Mouse (Mus musculus) midbrain, embryonic 11.5 days (tissue): Measurements from ENCODE around the gene Nrxn2. TPM values are rescaled to one million over a fixed set of nuclear protein-coding genes. Genes with fewer than 3 reads are reported as not detected.

Experiments used
- ATAC-seq: fragments of 200-750 bp; cut with Nextera tagmentation; 2 replicates; pipeline ENCODE4 v1.8.0; 2017; ENCODE audit warnings: moderate TSS enrichment, moderate library complexity; ENCODE audit not compliant: low FRiP score
- DNase-seq: peaks from one replicate; pipeline ENCODE4 v3.0.0; 2015; ENCODE audit warnings: low spot score; ENCODE audit errors: missing footprints
- H3K27ac ChIP-seq: fragments of 300-500 bp; sonication (generic); 2 replicates; pipeline ENCODE4 v1.5.1; 2014; ENCODE audit warnings: low read depth, low read length
- H3K27me3 ChIP-seq: fragments of 300-500 bp; sonication (generic); 2 replicates; pipeline ENCODE4 v1.6.1; 2014; ENCODE audit warnings: mild to moderate bottlenecking, low read length, moderate library complexity, mixed read lengths; ENCODE audit not compliant: control insufficient read depth, insufficient read depth
- H3K36me3 ChIP-seq: fragments of 300-500 bp; sonication (generic); 2 replicates; pipeline ENCODE4 v1.6.1; 2014; ENCODE audit warnings: mild to moderate bottlenecking, low read length, moderate library complexity, mixed read lengths; ENCODE audit not compliant: control insufficient read depth, insufficient read depth
- H3K4me1 ChIP-seq: fragments of 300-500 bp; sonication (generic); 2 replicates; pipeline ENCODE4 v1.6.1; 2014; ENCODE audit warnings: low read length; ENCODE audit not compliant: control insufficient read depth, insufficient read depth
- H3K4me2 ChIP-seq: fragments of 300-500 bp; sonication (generic); 2 replicates; pipeline ENCODE4 v1.6.1; 2014; ENCODE audit warnings: mild to moderate bottlenecking, moderate library complexity
- H3K4me3 ChIP-seq: fragments of 300-500 bp; sonication (generic); 2 replicates; pipeline ENCODE4 v1.5.1; 2014; ENCODE audit warnings: low read depth, low read length
- H3K9ac ChIP-seq: fragments of 300-500 bp; sonication (generic); 2 replicates; pipeline ENCODE4 v1.6.1; 2014; ENCODE audit warnings: low read length
- H3K9me3 ChIP-seq: fragments of 300-500 bp; sonication (generic); 2 replicates; pipeline ENCODE4 v1.6.1; 2016; ENCODE audit warnings: low read length; ENCODE audit not compliant: control insufficient read depth
- WGBS: fragments of 180-500 bp; shearing (Covaris S2); extraction: QIAGEN DNeasy Blood & Tissue Kit; methylation state at CpG from one replicate; pipeline ENCODE4 v1.1.7; 2014; 5-methylcytosine and 5-hydroxymethylcytosine counted together
- polyA plus RNA-seq: library from polyadenylated mRNA; unstranded; fragments of >200 nt; fragmentation: Nextera tagmentation; extraction: Ambion mirVana; gene quantifications from 2 replicates; pipeline ENCODE4 v1.2.1, GENCODE M21; 2014

Gene Nrxn2
- polyA plus RNA-seq, 1 experiment from 2014 or later: 9.5 TPM

DNA sequence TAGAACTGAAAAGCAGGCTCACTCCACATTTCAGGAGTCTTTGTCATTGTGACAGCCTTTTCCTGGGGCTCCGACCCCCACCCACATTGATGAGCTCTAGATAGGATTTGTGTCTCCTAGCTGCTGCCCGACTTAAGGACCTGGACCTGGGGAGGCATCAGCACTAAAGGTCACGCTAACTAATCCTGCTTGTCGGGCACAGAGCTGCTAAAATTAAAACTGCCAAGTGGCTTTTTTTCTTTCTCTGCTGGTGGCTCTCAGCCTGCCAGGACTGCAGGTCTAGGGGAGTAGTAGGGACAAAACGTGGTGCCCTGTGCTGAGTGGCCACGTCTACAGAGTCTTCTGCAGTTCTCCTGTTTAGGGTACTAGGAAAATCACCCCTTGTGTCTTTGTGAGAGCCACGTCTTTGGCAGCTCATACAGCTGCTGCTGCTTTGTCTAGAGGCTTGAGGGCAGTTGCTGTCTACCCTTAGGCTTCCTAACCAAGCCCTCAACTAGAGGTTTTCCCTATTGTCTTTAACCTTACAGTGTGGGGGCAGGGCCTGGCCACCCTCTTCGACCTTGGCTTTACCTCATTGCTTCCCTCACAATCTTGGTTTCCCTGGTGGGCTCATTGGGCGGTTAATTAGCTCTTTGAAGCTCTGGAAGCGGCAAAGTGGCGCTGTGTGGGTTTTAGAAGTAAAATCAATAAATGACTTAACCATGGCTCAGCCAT is 41.0 kb upstream of the Nrxn2 start:
- H3K27me3 ChIP-seq: no peaks in the 10 kb centered on the region
- DNase-seq (no peak), ATAC-seq (peak; percentile 50; the same call in 1 of the 2 replicates)
- H3K9ac ChIP-seq: no peak overlapping the region
- 59% methylated on average over 11 of the region's 11 CpGs for WGBS
- peak overlapping the region; percentile 61 for H3K27ac ChIP-seq
- H3K4me2 ChIP-seq: no peak overlapping the region
- H3K36me3 ChIP-seq: peaks cover 48% of the 10 kb centered on the region
- peaks cover 5% of the 10 kb centered on the region; the same call in 1 of the 2 replicates for H3K4me1 ChIP-seq
- H3K4me3 ChIP-seq: no peak overlapping the region
- no peaks in the 10 kb centered on the region for H3K9me3 ChIP-seq

DNA sequence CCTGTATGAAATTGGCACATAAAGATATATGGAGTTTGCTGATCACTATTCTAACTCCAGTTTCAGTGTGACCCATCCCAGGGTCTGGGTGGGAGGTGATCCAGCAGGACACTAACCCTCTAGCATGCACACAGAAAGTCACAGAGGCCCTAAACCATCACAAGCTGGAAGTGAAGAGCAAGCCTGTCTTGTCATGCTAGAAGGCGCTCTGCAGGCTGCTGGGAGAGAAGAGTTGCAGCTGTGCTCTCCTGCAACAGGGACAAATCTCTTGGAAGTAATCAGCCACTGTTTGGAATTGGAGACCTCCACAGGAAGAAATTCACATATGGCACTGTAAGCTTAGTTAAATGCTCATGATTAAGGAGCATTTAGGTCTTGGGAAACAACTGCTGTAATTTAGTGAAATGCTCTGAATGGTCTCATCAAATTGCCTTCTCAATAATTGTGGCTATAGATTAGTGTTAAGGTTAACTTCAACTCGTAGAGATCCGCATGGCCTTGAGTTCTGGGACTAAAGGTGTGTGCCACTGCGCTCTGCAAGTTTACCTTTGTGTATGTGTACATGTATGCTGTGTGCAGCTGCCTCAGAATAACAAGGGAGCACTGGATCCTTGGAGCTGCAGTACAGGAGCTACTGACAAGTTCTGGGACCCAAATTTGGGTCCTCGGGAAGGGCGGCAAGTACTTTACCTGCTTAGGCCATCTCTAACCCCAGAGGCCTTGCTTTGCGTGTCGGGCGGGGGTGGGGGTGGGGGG is 37.9 kb upstream of the Nrxn2 start:
- Histone ChIP-seq H3K4me1 (peaks cover 17% of the 10 kb centered on the region), H3K9me3 (no peaks in the 10 kb centered on the region), H3K4me3 (no peak overlapping the region), H3K4me2 (no peak overlapping the region), H3K27me3 (no peaks in the 10 kb centered on the region), H3K36me3 (peaks cover 19% of the 10 kb centered on the region), H3K9ac (no peak overlapping the region), H3K27ac (no peak overlapping the region)
- ATAC-seq (no peak), DNase-seq (peak; percentile 84)
- WGBS: 95% methylated on average over 9 of the region's 9 CpGs

DNA sequence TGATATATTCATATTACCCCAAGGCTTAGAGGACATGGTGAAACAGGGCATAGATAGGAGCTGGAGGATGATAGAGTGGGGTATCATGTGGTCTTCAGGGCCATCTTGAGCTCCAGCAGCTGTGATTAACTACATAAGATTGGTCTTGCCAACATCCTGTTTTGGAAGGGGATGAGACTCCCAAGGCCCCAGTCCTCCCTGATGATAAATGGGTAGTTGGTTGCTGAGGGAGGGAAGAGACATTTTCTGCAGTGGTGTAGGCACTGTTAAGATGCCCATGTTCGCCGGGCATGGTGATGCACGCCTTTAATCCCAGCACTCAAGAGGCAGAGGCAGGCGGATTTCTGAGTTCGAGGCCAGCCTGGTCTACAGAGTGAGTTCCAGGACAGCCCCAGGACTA is 37.3 kb upstream of the Nrxn2 start:
- H3K9ac ChIP-seq: no peak overlapping the region
- H3K4me1 ChIP-seq: peaks cover 17% of the 10 kb centered on the region
- no peaks in the 10 kb centered on the region for H3K9me3 ChIP-seq
- no peak overlapping the region for H3K4me3 ChIP-seq
- H3K27me3 ChIP-seq: no peaks in the 10 kb centered on the region
- H3K27ac ChIP-seq: no peak overlapping the region
- no peak for ATAC-seq
- DNase-seq: no peak
- WGBS: 95% methylated on average over 5 of the region's 5 CpGs
- H3K4me2 ChIP-seq: no peak overlapping the region
- H3K36me3 ChIP-seq: peaks cover 12% of the 10 kb centered on the region

GRCm38 (mm10) chr19:6382323-6382924 is 36.1 kb upstream of the Nrxn2 start:
- ATAC-seq (no peak), DNase-seq (no peak)
- no peaks in the 10 kb centered on the region for H3K27me3 ChIP-seq
- H3K27ac ChIP-seq: no peak overlapping the region
- H3K9ac ChIP-seq: no peak overlapping the region
- H3K4me1 ChIP-seq: peaks cover 14% of the 10 kb centered on the region
- WGBS: 82% methylated on average over 4 of the region's 4 CpGs
- H3K9me3 ChIP-seq: no peaks in the 10 kb centered on the region
- peaks cover 6% of the 10 kb centered on the region for H3K36me3 ChIP-seq
- H3K4me3 ChIP-seq: no peak overlapping the region
- no peak overlapping the region for H3K4me2 ChIP-seq

DNA sequence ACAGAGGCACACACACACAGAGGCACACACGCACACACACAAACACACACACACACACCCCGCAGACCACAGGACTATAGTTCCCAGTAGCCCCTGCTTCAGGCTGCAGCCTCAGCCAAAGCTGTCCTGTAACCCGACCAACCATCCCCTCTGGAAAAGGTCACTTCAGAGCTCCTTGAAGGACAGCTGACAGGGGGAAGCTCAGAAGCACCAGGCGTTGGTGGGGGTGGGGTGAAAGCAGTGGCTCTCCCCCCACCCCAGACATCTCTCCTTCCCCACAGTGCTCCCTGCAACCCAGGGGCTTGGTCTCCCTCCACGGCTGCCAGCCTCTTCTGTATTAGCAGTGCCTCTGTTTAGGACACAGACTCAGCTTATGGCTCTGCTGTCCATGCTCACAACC is 35.1 kb upstream of the Nrxn2 start:
- peaks cover 12% of the 10 kb centered on the region for H3K4me1 ChIP-seq
- H3K27me3 ChIP-seq: no peaks in the 10 kb centered on the region
- 0 out of 2 replicates have a peak, but pooled peaks cover 2% of the 10 kb centered on the region for H3K36me3 ChIP-seq
- 42% methylated on average over 5 of the region's 5 CpGs for WGBS
- no peaks in the 10 kb centered on the region for H3K9me3 ChIP-seq
- no peak overlapping the region for H3K27ac ChIP-seq
- ATAC-seq: no peak
- H3K4me2 ChIP-seq: no peak overlapping the region
- H3K4me3 ChIP-seq: no peak overlapping the region
- 0 out of 2 replicates have a peak overlapping the region, but pooled peaks have one; percentile 14 for H3K9ac ChIP-seq
- DNase-seq: no peak

DNA sequence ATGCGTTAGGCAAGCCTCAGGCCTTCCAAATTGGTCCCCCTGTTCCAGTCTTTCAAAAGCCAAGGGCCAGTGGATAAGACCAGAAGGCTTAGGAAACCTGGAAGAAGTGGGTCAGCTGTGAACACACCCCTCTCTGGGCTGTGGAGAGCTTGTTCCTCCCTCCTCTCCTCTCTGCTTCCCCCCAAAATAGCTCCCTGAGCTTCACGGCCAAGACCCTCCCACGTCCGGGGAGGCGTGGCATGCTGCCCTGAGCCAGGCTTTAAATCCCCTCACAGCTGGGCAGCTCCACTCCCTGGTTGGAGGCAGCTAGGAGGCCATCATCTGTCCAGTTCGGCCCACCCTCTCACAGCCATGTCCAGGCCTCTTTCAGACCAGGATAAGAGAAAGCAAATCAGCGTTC is 34.4 kb upstream of the Nrxn2 start, which contains the start of gene Pygm:
Pygm (plus strand) TSS at position 272 of the 400 bp plus-strand sequence.
- Histone ChIP-seq H3K4me3 (no peak within 1 kb of the TSS), H3K27ac (no peak within 1 kb of the TSS), H3K4me1 (peaks cover 12% of the 10 kb centered on the region), H3K9me3 (no peaks in the 10 kb centered on the region), H3K36me3 (no peaks in the 10 kb centered on the region), H3K27me3 (no peaks in the 10 kb centered on the region), H3K4me2 (no peak within 1 kb of the TSS), H3K9ac (0 out of 2 replicates have a peak within 1 kb of the TSS, but pooled peaks have one; percentile 14)
- 10% methylated on average over 7 of the region's 7 CpGs for WGBS
- DNase-seq (peak; percentile 89), ATAC-seq (no peak)

- Histone ChIP-seq H3K4me2 (no peak overlapping the region), H3K27me3 (no peaks in the 10 kb centered on the region), H3K4me3 (no peak overlapping the region), H3K27ac (no peak overlapping the region), H3K36me3 (no peaks in the 10 kb centered on the region), H3K9ac (no peak overlapping the region), H3K9me3 (no peaks in the 10 kb centered on the region), H3K4me1 (peaks cover 19% of the 10 kb centered on the region)
- ATAC-seq (no peak), DNase-seq (no peak)
- WGBS: 83% methylated on average over 11 of the region's 11 CpGs
Observed at GRCm38 (mm10) chr19:6384954-6385353, 33.6 kb upstream of the Nrxn2 start.

DNA sequence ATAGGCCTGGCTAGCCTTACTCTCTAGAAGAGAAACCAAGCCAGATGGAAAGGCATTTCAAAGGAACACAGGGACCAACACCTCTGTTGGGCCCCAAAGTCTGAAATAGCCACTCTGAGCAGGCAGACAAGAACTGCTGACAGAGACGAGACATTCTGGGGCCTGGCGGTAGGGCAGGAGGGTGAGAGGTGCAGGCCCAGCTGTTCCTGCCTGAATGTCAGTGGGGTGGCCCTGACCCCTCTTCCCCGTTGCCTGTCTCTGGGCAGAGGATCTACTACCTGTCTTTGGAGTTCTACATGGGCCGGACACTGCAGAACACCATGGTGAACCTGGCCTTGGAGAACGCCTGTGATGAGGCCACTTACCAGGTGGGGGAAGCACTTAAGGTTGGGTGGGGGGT is 33.1 kb upstream of the Nrxn2 start:
- H3K9ac ChIP-seq: no peak overlapping the region
- no peaks in the 10 kb centered on the region for H3K27me3 ChIP-seq
- DNase-seq (no peak), ATAC-seq (no peak)
- H3K9me3 ChIP-seq: no peaks in the 10 kb centered on the region
- peaks cover 19% of the 10 kb centered on the region for H3K4me1 ChIP-seq
- WGBS: 81% methylated on average over 5 of the region's 5 CpGs
- H3K4me2 ChIP-seq: no peak overlapping the region
- H3K4me3 ChIP-seq: no peak overlapping the region
- H3K27ac ChIP-seq: no peak overlapping the region
- H3K36me3 ChIP-seq: no peaks in the 10 kb centered on the region

DNA sequence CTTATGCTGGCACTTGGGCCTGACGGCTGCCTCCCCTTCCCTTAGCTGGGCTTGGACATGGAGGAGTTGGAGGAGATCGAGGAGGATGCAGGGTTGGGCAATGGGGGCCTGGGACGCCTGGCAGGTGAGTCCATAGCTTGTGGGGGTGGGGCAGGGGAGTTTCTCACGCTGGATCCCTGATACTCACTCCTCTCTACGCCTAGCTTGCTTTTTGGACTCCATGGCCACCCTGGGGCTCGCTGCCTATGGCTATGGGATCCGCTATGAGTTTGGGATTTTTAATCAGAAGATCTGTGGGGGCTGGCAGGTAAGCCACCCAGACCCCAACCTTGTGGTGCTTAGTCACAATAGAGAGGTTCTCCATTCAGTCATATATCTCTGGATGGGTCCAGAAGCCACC is 32.7 kb upstream of the Nrxn2 start:
- WGBS: 78% methylated on average over 7 of the region's 7 CpGs

More for the DNA sequence above, 32.7 kb upstream of the Nrxn2 start:
- Histone ChIP-seq H3K36me3 (no peaks in the 10 kb centered on the region), H3K9ac (no peak overlapping the region), H3K27ac (no peak overlapping the region), H3K9me3 (no peaks in the 10 kb centered on the region), H3K4me2 (no peak overlapping the region), H3K27me3 (no peaks in the 10 kb centered on the region), H3K4me3 (no peak overlapping the region), H3K4me1 (peaks cover 19% of the 10 kb centered on the region)
- ATAC-seq (no peak), DNase-seq (no peak)
